Mouse (Mus musculus) MEL-GATA-1-ER (cell line): ENCODE measurements around the gene Lrguk.

Experiments used
- DNase-seq: peaks from one replicate; pipeline ENCODE4 v3.0.0-alpha.2; 2012; ENCODE audit warnings: low read depth; ENCODE audit errors: extremely low read depth

Gene Lrguk

DNA sequence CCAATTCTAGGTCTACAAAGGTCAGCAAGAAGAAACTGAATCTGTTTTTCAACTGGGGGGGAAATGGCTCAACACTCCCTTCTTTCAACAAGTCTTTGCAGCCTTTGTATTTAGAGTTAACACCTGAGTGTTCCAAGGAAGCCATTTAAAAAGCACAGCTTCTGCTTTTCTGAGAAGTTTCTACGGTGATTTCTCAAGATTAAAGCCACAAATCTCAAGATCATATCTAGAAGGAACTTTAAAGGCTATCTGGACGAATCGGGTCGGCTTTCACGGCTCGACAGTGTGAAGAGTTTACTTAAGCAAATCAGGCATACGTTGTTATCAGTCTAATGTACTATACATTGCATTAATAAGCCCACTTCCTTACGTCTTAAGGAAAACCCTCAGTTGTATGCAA, 145.5 kb downstream of the Lrguk start:
- no peak for DNase-seq

DNA sequence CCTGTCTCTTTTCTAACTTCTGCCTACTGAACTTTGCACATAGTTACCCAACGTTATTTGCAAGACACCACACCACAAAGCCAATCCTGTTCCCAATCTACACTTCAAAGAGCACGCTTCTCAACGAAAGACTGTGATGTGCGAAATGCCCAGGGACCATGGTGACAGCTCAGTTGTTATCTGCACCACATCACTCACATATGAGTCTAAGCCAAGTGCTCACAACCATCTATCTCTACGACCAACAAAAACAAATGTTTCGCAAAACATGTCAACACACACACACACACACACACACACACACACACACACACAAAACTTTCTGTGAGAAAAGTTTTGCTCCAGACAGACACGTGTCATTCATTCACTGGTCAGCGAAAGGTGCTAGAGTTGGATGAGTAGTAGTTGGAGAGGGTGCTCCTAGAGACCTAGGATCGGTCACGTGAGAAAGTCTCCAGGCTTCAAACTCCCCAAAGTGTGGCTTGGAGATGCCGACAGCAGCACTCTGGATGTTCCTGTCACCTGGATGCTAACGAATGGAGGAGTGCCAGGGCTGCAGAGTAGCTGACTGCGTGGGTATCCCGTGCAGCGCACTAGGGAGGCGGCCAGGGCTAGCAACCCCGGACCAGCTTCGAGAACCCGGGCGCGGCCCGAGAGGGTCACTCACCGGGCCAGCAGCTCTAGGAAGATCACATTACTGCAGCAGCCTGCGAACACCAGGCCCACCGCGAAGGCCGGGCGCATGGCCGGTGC, 147.0 kb downstream of the Lrguk start:
- no peak for DNase-seq

DNA sequence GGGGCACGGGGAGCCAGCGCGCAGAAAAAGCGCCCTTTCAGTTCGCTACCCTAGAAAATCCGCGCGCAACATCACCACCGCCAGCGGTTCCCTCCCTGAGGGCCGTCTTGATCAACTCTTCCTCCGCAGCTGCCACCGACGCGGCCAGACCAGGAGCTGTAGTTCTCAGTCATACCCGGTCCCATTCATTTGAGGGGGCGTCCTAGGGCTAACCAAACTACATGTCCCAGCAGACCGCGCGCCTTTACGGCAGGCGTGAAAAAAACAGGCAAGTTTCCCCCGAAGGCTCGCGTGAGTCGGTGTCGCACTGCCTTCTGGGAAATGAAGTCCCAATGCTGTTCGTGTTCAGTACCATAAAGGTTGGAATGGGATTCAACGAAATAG, 147.6 kb downstream of the Lrguk start, which contains the start of gene Slc35b4:
Slc35b4 (minus strand) TSS at position 248 of the 384 bp plus-strand sequence.
- DNase-seq = peak; percentile 94

DNA sequence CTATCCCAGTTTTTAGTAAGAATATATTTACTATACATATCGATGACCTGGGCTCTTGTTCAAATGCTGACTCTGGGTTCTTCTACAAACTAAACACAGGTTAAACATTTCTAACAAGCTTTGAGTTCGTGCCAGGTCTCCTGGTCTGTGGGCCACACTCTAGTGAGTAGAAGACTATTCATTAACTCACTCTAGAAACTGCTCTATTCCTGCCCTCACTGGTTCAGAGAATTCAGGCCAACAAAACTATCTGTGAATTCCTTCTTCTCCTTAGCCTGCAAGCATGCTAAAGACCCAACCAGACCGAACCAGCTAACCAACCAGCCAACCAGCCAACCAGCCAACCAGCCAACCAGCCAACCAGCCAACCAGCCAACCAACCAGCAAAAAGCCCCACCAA, 149.8 kb downstream of the Lrguk start:
- DNase-seq = no peak

DNA sequence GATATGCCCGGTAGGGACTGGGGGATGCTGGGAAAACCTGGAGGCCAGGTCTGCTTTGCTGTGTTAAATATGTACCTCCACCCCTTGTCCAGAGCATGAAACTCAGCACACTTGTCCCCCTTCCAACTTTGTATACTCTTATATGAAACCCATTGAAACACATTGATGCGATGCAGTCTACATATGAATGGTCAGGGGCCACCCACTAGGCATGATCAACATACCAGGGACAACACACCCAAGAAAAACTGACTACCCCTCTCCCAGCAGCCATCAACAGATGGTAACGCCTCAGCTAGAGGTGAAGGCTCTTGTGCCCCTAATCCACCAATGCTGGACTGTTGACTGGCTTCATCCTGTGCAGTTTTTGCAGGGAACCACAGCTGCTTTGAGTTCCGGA, 150.7 kb downstream of the Lrguk start:
- no peak for DNase-seq

DNA sequence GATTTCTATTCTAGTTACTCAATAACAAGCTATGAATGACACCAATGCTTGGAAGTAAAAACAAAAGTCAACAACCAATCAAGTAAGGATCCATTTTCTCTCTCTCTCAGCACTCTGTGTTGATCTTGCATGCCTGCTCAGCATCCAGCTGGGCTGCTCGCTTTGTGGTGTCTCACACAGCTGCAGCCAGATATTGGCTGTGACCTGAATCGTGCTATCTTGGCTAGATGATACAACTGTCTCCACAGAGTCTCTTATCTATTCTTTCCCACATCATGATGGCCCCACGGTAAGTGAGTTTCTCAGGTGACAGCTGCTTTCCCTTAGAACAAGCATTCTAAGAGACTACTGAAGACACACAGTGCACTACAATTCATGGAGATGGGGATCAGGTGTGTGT, 152.7 kb downstream of the Lrguk start:
- no peak for DNase-seq

DNA sequence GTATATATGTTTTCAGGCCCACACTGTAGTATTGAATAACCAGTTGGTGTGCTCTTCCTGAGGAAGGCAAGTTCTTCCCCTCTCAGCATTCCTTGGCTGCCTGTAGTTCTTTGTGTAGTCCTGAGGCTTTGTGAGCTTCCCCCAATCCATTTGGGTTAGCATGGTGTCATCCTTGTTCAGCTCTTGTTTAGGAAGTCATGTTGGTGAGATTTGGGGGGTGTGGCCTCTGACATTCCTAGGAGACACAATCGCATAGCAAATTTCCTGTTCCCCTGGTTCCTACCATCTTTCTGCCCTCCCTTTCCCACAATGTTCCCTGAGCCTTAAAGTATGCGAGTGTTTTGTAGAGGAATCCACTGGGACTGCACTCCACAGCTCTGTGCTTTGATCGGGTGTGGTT, 154.1 kb downstream of the Lrguk start:
- no peak for DNase-seq
